8 mouse cellular contexts compared by ENCODE assay signal in genomic region chr5:33652783-33653173, GRCm38 (mm10). TPM values are rescaled to one million over a fixed set of nuclear protein-coding genes. Genes with fewer than 3 reads are reported as not detected.
DNase-seq lines count a peak whose midpoint lies in the region; ATAC-seq and TF ChIP-seq lines count a peak whose summit lies in the region.

No protein-coding gene starts in this region.

- peak overlapping the region; percentile 87 for H3K4me2 ChIP-seq in heart, embryonic 12.5 days
- H3K4me2 ChIP-seq in forebrain, embryonic 14.5 days (ENCODE audit: low read length) = peak overlapping the region; percentile 53
- peak overlapping the region; percentile 81 for H3K4me2 ChIP-seq in liver, embryonic 15.5 days

- ATAC-seq in heart, embryonic 12.5 days (ENCODE audit: insufficient number of reproducible peaks, low FRiP score) = peak; percentile 3; the same call in 1 of the 2 replicates
- ATAC-seq in forebrain, embryonic 14.5 days = no peak; the same call in 1 of the 2 replicates
- ATAC-seq in liver, embryonic 15.5 days (ENCODE audit: insufficient read depth) = peak; percentile 1; the same call in 1 of the 2 replicates

- H3K36me3 ChIP-seq in heart, embryonic 12.5 days = peaks cover 43% of the 10 kb centered on the region
- H3K36me3 ChIP-seq in E14TG2a.4 (ENCODE audit: insufficient read depth, low read length) = peaks cover 62% of the 10 kb centered on the region
- peaks cover 45% of the 10 kb centered on the region for H3K36me3 ChIP-seq in forebrain, embryonic 14.5 days (ENCODE audit: control insufficient read depth, insufficient read depth, low read length)
- peaks cover 56% of the 10 kb centered on the region for H3K36me3 ChIP-seq in liver, embryonic 15.5 days (replicated peaks)

- peak overlapping the region; percentile 88 for H3K9ac ChIP-seq in heart, embryonic 12.5 days
- H3K9ac ChIP-seq in forebrain, embryonic 14.5 days (ENCODE audit: low read length) = peak overlapping the region; percentile 80
- H3K9ac ChIP-seq in liver, embryonic 15.5 days = peak overlapping the region; percentile 69

- H3K27ac ChIP-seq in heart, embryonic 12.5 days (ENCODE audit: poor library complexity, severe bottlenecking) = peak overlapping the region; percentile 80
- peak overlapping the region; percentile 44 for H3K27ac ChIP-seq in forebrain, embryonic 14.5 days (ENCODE audit: low read depth, low read length)
- peak overlapping the region; percentile 92 for H3K27ac ChIP-seq in liver, embryonic 15.5 days (replicated peaks)

- WGBS in heart, embryonic 12.5 days = 3% methylated on average over 9 of the region's 9 CpGs
- WGBS in forebrain, embryonic 14.5 days = 2% methylated on average over 9 of the region's 9 CpGs
- WGBS in liver, embryonic 15.5 days (ENCODE audit: insufficient replicate concordance) = 3% methylated on average over 9 of the region's 9 CpGs

- no peaks in the 10 kb centered on the region for H3K9me3 ChIP-seq in heart, embryonic 12.5 days (replicated peaks)
- H3K9me3 ChIP-seq in E14TG2a.4 (ENCODE audit: low read length) = no peaks in the 10 kb centered on the region
- H3K9me3 ChIP-seq in forebrain, embryonic 14.5 days (replicated peaks; ENCODE audit: control insufficient read depth, low read length) = no peaks in the 10 kb centered on the region
- H3K9me3 ChIP-seq in liver, embryonic 15.5 days (replicated peaks) = no peaks in the 10 kb centered on the region

- H3K4me1 ChIP-seq in heart, embryonic 12.5 days (replicated peaks) = peaks cover 44% of the 10 kb centered on the region
- H3K4me1 ChIP-seq in E14TG2a.4 (replicated peaks; ENCODE audit: low read depth, low read length) = peaks cover 54% of the 10 kb centered on the region
- peaks cover 22% of the 10 kb centered on the region for H3K4me1 ChIP-seq in forebrain, embryonic 14.5 days (ENCODE audit: control insufficient read depth, insufficient read depth, low read length)
- peaks cover 75% of the 10 kb centered on the region for H3K4me1 ChIP-seq in liver, embryonic 15.5 days (replicated peaks)

- DNase-seq in heart, adult 9 months (ENCODE audit: low spot score in 2 of 2) = no peak
- DNase-seq in forebrain, embryonic 14.5 days (ENCODE audit: low spot score) = no peak
- no peak for DNase-seq in retina, postnatal 1 day
- DNase-seq in urinary bladder, adult 2 months (ENCODE audit: low spot score) = no peak
- DNase-seq in frontal cortex, postnatal 14 days (ENCODE audit: low spot score in 2 of 2) = no peak

- H3K27me3 ChIP-seq in heart, embryonic 12.5 days (replicated peaks) = no peaks in the 10 kb centered on the region
- no peaks in the 10 kb centered on the region for H3K27me3 ChIP-seq in E14TG2a.4 (ENCODE audit: insufficient read depth, low read length)
- H3K27me3 ChIP-seq in forebrain, embryonic 14.5 days (replicated peaks; ENCODE audit: control insufficient read depth, insufficient read depth, low read length) = no peaks in the 10 kb centered on the region
- no peaks in the 10 kb centered on the region for H3K27me3 ChIP-seq in liver, embryonic 15.5 days

- no peak for TF ChIP-seq CTCF in E14TG2a.4 (conservative IDR thresholded peaks at IDR 0.05; ENCODE audit: low read length)

- peak overlapping the region; percentile 85 for H3K4me3 ChIP-seq in heart, embryonic 12.5 days
- peak overlapping the region; percentile 98 for H3K4me3 ChIP-seq in E14TG2a.4 (replicated peaks; ENCODE audit: low read length)
- H3K4me3 ChIP-seq in forebrain, embryonic 14.5 days (ENCODE audit: low read depth, low read length) = peak overlapping the region; percentile 86
- H3K4me3 ChIP-seq in liver, embryonic 15.5 days (replicated peaks) = peak overlapping the region; percentile 93

RNA-seq across cellular contexts. Expression of gene Slbp, which starts 0.4 kb away (rescaled TPM):
- 135 and 140 TPM in 2 replicates for polyA plus RNA-seq in heart, embryonic 12.5 days (2016; fragmentation: Nextera tagmentation; extraction: Ambion mirVana)
- polyA plus RNA-seq in forebrain, embryonic 14.5 days (2014; fragmentation: Nextera tagmentation; extraction: Ambion mirVana) = 154 and 159 TPM in 2 replicates
- polyA plus RNA-seq in liver, embryonic 15.5 days (2015; fragmentation: Nextera tagmentation; extraction: Ambion mirVana) = 246 and 270 TPM in 2 replicates
- 24.1 and 28.1 TPM in 2 replicates for polyA plus RNA-seq in urinary bladder, adult 2 months (2012; rRNA removed)

RNA-seq across cellular contexts. Expression of gene Tacc3, which starts 5.2 kb away (rescaled TPM):
- 152 and 163 TPM in 2 replicates for polyA plus RNA-seq in heart, embryonic 12.5 days (2016; fragmentation: Nextera tagmentation; extraction: Ambion mirVana)
- 94.5 and 98.2 TPM in 2 replicates for polyA plus RNA-seq in forebrain, embryonic 14.5 days (2014; fragmentation: Nextera tagmentation; extraction: Ambion mirVana)
- polyA plus RNA-seq in liver, embryonic 15.5 days (2015; fragmentation: Nextera tagmentation; extraction: Ambion mirVana) = 134 and 140 TPM in 2 replicates
- polyA plus RNA-seq in urinary bladder, adult 2 months (2012; rRNA removed) = 6.6 and 6.9 TPM in 2 replicates

RNA-seq across cellular contexts. Expression of gene Tmem129, which starts 5.4 kb away (rescaled TPM):
- 34.3 and 34.9 TPM in 2 replicates for polyA plus RNA-seq in heart, embryonic 12.5 days (2016; fragmentation: Nextera tagmentation; extraction: Ambion mirVana)
- polyA plus RNA-seq in forebrain, embryonic 14.5 days (2014; fragmentation: Nextera tagmentation; extraction: Ambion mirVana) = 35.8 and 39.5 TPM in 2 replicates
- 20.6 and 23.1 TPM in 2 replicates for polyA plus RNA-seq in liver, embryonic 15.5 days (2015; fragmentation: Nextera tagmentation; extraction: Ambion mirVana)
- 30.9 and 39.0 TPM in 2 replicates for polyA plus RNA-seq in urinary bladder, adult 2 months (2012; rRNA removed)

RNA-seq across cellular contexts. Expression of gene Gm9903, which starts 23.1 kb away (rescaled TPM):
- 0.73 and 1.0 TPM in 2 replicates for polyA plus RNA-seq in heart, embryonic 12.5 days (2016; fragmentation: Nextera tagmentation; extraction: Ambion mirVana)
- polyA plus RNA-seq in forebrain, embryonic 14.5 days (2014; fragmentation: Nextera tagmentation; extraction: Ambion mirVana) = 0.45 and 0.48 TPM in 2 replicates
- polyA plus RNA-seq in liver, embryonic 15.5 days (2015; fragmentation: Nextera tagmentation; extraction: Ambion mirVana) = 0.08 TPM in 2 replicates
- 1.0 and 1.1 TPM in 2 replicates for polyA plus RNA-seq in urinary bladder, adult 2 months (2012; rRNA removed)

RNA-seq across cellular contexts. Expression of gene Fam53a, which starts 23.3 kb away (rescaled TPM):
- polyA plus RNA-seq in heart, embryonic 12.5 days (2016; fragmentation: Nextera tagmentation; extraction: Ambion mirVana) = 52.9 and 53.5 TPM in 2 replicates
- 46.3 and 46.9 TPM in 2 replicates for polyA plus RNA-seq in forebrain, embryonic 14.5 days (2014; fragmentation: Nextera tagmentation; extraction: Ambion mirVana)
- 18.3 and 19.7 TPM in 2 replicates for polyA plus RNA-seq in liver, embryonic 15.5 days (2015; fragmentation: Nextera tagmentation; extraction: Ambion mirVana)
- polyA plus RNA-seq in urinary bladder, adult 2 months (2012; rRNA removed) = 20.9 and 24.2 TPM in 2 replicates

Comparison
In these comparisons a context has a peak if more than half of its experiments do, and no peak if none do; other contexts are left out.
1. RNA of gene Tacc3, which starts 5.2 kb away (polyA plus RNA-seq): 152 to 163 TPM in heart, embryonic 12.5 days, 134 to 140 TPM in liver, embryonic 15.5 days and 94.5 to 98.2 TPM in forebrain, embryonic 14.5 days; 6.6 to 6.9 TPM in urinary bladder, adult 2 months; every median in the first group is over 10 times any median in the second.
2. Peak in every context shown above with its lines, with median percentiles within 50 percentile points of each other: H3K27ac ChIP-seq, H3K4me2 ChIP-seq, H3K4me3 ChIP-seq and H3K9ac ChIP-seq.